Mouse (Mus musculus) gastrocnemius, postnatal 14 days (tissue): ENCODE results near the gene Gmeb1. TPM values are rescaled to one million over a fixed set of nuclear protein-coding genes. Genes with fewer than 3 reads are reported as not detected.
"Not testable (repeated sequence)": the region's sequence is repeated elsewhere in the genome, so short reads cannot be mapped to it uniquely, and the experiment has no call there.

Experiments used
- DNase-seq: peaks from one replicate; pipeline ENCODE4 v3.0.0; 2021; ENCODE audit warnings: mixed read lengths
- intact Hi-C: fragments of 180-260 bp; cut with DNase I; formaldehyde crosslinking; loops from one replicate; pipeline ENCODE4 v1.15.1; 2025; ENCODE audit warnings: low total_unique reads
- long read RNA-seq, 2 experiments: library from polyadenylated mRNA; stranded (forward); transcript quantifications; one replicate each; pipeline ENCODE4 v2.0.0; 2021
- total RNA-seq, 2 experiments: library from RNA; stranded (reverse); gene quantifications; 2 replicates each; pipeline ENCODE4 v1.2.3; 2021

The Gmeb1 gene
- total RNA-seq = 1 to 10 TPM; 9.4 to 9.9 TPM
- long read RNA-seq, experiment 1, partial matches to known transcripts = 1 of 4 reads
- long read RNA-seq, experiment 1, other reads (novel, unspliced or antisense) = 3 of 4 reads
- long read RNA-seq, experiment 2, partial matches to known transcripts = 0 of 5 reads
- long read RNA-seq, experiment 2, other reads (novel, unspliced or antisense) = 4 of 5 reads

GRCm38 (mm10) chr4:132261514-132262357 lies at the start of gene Gmeb1:
Gene Gmeb1, minus strand, starts transcription at chr4:132261602.
- peak; percentile 82 for DNase-seq
- intact Hi-C loops = no loop called here

GRCm38 (mm10) chr4:132309849-132310472 lies 48.6 kb upstream of the Gmeb1 start:
- peak; percentile 39 for DNase-seq
- intact Hi-C loops = no loop called here

DNA sequence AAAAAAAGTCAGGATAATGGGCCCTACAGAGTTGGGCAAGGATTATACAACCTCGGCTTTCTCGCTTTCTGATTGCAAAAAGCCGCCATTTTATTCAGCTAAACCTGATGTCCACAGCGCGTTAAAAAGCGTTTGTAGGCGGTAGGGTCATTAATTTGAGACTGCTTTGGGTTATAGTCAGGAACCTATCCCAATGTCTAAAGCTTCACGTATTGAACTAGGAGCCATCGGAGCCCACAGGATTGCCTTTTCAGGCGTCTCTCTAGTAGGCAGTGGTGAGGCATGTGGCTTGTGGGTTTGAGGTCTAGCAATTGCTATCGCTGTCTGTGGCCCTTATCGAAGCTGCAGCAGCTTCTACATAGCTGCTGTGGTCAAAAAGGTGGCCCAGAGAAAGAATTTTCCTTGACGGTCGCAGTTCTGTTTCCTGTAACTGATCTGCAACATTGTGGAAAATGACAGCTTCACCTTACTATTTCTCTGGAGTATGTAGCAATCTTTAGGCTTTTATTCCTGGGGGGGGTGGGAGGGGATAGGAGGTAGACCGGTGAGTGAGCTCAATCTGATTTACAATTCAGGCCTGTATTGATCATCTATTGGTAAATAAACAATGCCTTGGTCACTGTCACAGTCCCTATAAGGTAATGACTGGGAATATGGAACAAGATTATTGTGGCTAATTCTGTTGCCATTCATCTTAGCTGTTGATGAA lies 47.9 kb upstream of the Gmeb1 start:
- no peak for DNase-seq
- intact Hi-C loops = no loop called here

GRCm38 (mm10) chr4:132308437-132309139 lies 47.2 kb upstream of the Gmeb1 start:
- peak; percentile 89 for DNase-seq
- intact Hi-C loops = no loop called here

DNA sequence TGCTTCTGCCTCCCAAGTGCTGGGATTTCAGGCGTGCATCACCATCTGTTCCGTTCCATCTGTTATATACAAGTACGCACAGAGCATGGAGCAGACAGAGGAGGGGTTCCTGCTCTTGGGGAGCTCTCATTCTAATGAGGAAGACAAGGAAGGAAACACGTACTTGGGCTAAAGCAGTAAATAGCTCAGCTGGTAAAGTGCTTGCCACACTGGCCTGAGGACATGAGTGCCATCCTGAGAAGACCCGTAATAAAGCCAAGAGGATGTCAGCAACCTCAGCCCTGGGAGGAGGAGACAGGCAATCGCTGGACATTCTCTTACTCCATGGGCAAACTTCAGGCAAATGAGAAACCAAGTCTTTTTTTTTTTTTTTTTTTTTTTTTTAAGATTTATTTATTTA lies 44.6 kb upstream of the Gmeb1 start:
- intact Hi-C loops = no loop called here

GRCm38 (mm10) chr4:132305276-132305675 lies 43.9 kb upstream of the Gmeb1 start:
- intact Hi-C loops = no loop called here
- no peak for DNase-seq

More for the DNA sequence above, 44.6 kb upstream of the Gmeb1 start:
- DNase-seq = no peak

DNA sequence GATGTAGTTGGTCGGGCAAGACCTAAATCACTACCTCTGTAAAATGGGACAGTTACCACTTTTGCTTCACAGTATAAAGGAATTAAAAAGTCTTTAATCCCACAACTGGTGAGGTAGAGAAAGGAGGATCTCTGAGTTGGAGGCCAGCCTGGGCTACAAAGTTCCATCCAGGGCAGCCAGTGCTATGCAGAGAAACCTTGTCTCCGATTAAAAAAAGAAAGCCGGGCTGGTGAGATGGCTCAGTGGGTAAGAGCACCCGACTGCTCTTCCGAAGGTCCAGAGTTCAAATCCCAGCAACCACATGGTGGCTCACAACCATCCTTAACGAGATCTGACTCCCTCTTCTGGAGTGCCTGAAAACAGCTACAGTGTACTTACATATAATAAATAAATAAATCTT lies 42.1 kb upstream of the Gmeb1 start:
- intact Hi-C loops, DNase-seq: not testable (repeated sequence)

DNA sequence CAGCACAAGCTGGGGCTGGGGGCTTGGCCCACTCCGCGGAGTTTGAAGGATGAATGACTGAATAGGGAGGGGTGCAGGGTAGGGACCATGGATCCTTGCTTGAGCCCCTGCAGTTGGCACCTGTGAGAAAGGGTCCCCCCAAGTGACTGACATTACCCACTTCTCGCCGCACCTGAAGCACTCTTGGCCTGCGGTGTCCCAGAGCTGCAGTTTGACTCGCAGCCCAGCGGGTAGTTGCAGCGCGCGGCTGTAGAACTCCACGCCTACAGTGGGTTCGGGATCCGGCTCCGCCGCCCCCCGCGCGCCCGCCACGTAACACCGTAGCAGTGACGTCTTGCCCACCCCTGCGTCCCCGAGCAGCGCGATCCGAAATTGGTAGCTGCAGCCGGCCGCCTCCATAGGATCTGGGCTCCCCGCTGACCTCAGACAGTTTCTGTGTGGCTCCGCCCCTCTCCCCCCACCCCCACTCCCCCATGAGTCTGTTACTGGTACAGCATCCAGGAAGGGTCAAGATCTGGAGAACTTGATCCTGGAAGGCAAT lies 41.6 kb upstream of the Gmeb1 start, which contains the start of gene Rab42:
TSS of gene Rab42 (minus strand) at position 447 of the 541 bp plus-strand sequence.
- intact Hi-C loops = no loop called here

DNA sequence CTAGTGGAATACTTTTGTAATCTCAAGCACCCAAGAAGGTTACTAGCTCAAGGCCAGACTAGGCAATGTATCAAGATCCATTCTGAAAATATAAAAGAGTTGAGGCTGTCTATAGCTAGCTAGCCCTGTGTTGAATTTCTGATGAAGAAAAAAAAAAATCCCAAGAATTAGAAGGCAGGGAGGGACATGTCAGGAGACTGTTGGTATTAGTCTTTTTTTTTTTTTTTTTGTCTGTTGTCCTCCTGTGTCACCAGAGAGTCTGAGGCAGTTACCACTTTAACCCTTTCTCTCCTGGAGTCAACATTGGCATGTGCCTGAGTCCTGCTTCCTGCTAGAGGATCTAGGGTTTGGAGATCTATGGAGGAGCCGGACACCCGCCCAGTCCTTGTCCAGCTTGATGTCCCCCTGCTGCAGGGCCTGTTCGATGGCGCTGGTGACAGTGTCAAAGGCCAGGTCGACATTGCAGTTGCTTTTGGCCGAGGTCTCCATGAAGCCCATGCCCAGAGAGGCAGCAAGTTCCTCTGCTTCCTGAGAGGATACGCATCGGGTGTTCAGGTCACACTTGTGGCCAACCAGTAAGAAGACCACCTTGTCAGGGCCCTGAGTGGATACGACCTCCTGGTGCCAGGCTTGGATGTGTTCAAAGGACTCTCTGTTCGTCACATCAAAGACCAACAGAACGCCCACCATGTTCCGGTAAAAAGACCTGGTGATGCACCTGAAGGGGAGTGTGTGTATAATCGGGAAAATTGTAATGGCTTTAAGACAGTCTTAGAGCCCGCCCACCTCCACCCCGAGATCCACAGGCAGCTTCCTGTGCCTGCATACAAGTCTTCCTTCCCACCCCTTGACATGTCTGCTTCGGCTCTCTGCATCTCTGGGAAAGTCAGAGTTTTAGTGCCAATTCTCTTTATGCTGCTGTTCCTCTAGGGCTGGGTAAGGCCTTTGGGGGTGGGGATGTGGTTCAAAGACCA lies 40.9 kb upstream of the Gmeb1 start:
- DNase-seq = no peak
- intact Hi-C loops = no loop called here

More for the DNA sequence above, 41.6 kb upstream of the Gmeb1 start, which contains the start of gene Rab42:
- peak; percentile 54 for DNase-seq

DNA sequence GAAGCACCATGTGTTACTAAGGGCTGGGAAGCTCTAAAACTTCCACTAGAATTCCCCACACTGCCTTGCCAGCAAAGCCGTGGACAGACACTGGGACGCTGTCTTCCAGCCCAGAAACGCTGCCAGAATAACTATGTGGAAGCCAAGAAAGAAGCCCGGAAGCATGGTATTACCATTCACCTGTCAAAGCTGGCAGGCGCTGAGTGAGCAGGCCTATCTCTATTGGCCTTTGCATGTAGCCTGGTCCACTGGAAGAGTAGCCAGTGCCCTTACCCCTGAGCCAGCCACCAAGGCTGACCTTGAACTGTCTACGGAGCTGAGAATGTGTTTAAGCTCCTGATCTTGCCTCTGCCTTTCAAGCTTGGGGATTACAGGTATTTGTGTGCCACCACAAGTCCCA lies 40.1 kb upstream of the Gmeb1 start:
- intact Hi-C loops = no loop called here
- peak; percentile 49 for DNase-seq

GRCm38 (mm10) chr4:132299849-132300248 lies 38.4 kb upstream of the Gmeb1 start:
- no peak for DNase-seq
- intact Hi-C loops = loop anchor here (10.0 kb wide), 2 partner anchors 115 to 215 kb away; partner anchors contain the start of gene Sesn2

DNA sequence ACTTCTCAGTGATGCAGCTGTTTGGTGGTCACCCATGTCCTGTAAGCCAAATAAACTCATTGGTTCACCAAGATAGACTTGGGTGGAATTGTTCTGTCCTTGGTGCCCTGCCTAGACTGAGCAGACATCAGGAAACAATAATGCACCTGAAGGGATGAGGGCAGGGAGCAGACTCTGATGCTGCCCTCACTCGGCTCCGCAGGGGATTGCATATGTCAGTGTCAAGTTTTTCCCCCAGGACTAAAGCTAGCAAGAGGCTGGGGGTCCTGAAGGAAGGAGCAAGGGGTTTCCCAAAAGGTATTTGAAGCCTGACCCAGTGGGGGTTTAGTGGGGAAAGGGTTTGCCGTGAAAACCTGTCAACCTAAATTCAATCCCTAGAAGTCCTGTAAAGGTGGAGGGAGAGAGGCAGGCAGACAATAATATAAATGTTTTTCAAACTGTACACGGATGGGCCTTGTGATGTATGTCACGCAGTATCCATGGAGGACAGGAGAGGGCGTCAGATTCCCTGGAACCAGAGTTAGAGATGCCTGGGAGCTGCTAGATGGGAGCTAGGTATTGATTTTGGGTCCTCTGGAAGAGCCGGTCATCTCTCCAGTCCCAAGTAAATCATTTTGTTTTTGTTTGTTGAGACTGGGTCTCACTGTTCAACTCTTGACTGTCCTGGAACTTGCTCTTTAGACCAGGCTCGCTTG lies 34.4 kb upstream of the Gmeb1 start:
- intact Hi-C loops = loop anchor here (10.0 kb wide), 2 partner anchors 119 to 219 kb away; partner anchors contain the start of gene Sesn2
- no peak for DNase-seq

- intact Hi-C loops = loop anchor here (5.0 to 10.0 kb wide), 3 partner anchors 54 to 221 kb away; partner anchors contain the start of gene Sesn2
These were observed 32.4 kb upstream of the Gmeb1 start for GRCm38 (mm10) chr4:132293682-132294240.

GRCm38 (mm10) chr4:132292988-132293387 lies 31.6 kb upstream of the Gmeb1 start:
- intact Hi-C loops = loop anchor here (5.0 to 10.0 kb wide), 3 partner anchors 54 to 222 kb away; partner anchors contain the start of gene Sesn2
- DNase-seq = peak; percentile 54

More at GRCm38 (mm10) chr4:132293682-132294240, 32.4 kb upstream of the Gmeb1 start:
- no peak for DNase-seq

DNA sequence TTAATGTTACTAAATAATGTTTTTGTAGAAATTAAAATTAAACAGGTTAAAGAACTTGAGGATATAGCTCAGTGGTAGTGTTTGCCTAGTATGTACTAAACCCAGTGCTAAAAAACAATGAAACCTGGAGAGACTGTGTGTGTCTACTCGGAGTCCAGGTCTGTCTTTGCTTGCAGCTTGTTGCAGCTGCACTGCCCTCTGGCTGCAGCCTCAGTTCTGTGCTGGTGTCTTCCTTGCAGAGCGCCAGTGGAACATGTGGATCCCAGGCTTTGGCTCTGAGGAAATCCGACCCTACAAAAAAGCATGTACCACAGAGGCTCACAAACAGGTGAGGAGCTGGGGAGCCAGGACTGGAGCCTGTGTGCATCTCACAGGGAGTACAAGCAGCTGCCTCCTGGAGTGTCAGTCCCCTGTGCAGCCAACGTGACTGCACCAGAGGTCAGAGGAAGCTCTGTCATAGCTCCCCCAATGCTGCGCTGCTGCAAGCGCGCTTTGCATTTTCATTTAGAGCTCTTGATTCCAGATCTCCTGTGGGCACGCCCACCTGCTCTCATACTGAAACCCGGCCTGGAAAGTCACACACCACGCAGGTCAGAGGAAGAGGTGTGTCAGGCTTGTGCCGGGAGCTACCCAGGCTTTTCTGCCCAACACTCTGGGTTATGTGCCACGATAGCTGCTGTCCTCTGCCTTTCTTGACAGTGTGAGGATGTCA lies 30.4 kb upstream of the Gmeb1 start:
- DNase-seq = no peak
- intact Hi-C loops = loop anchor here (5.0 to 10.0 kb wide), 3 partner anchors 56 to 223 kb away; partner anchors contain the start of gene Sesn2

DNA sequence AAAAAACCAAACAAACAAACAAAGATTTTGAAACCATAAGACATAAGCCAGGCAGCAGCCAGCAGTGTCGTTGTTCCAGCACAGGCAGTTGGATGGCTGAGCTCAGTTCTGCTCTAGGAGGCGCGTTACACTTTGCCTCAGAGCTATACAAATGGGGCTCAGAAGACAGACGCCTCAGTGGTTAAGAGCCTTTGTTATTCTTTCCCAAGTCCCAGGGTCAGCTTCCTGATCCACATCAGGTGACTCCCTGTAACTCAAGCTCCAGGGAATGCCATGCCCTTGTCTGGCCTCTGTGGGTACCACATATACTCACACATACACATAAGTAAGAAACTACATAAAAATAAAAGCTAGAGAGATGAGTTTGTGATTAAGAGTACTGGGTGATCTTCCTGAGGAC lies 29.7 kb upstream of the Gmeb1 start:
- intact Hi-C loops = loop anchor here (5.0 to 10.0 kb wide), 3 partner anchors 56 to 224 kb away; partner anchors contain the start of gene Sesn2
- DNase-seq = no peak
